Mouse (Mus musculus) hindbrain, embryonic 13.5 days (tissue): ENCODE data around the gene D930048N14Rik. TPM values are rescaled to one million over a fixed set of nuclear protein-coding genes. Genes with fewer than 3 reads are reported as not detected.
A peak's percentile ranks its signal among the peaks of the same experiment; 100 is the strongest.

Experiments
- ATAC-seq: fragments of 200-750 bp; cut with Nextera tagmentation; 2 replicates; pipeline ENCODE4 v1.8.0; 2017; ENCODE audit warnings: moderate TSS enrichment; ENCODE audit not compliant: low FRiP score
- H3K27ac ChIP-seq: fragments of 300-500 bp; sonication (generic); 2 replicates; pipeline ENCODE4 v1.5.1; 2015; ENCODE audit warnings: inconsistent platforms, mild to moderate bottlenecking, moderate library complexity
- H3K27me3 ChIP-seq: fragments of 300-500 bp; sonication (generic); 2 replicates; pipeline ENCODE4 v1.6.1; 2015; ENCODE audit warnings: mild to moderate bottlenecking, inconsistent platforms
- H3K36me3 ChIP-seq: fragments of 300-500 bp; sonication (generic); 2 replicates; pipeline ENCODE4 v1.6.1; 2015; ENCODE audit warnings: mild to moderate bottlenecking, inconsistent platforms
- H3K4me1 ChIP-seq: fragments of 300-500 bp; sonication (generic); replicated peaks from 2 replicates; pipeline ENCODE4 v1.6.1; 2015; ENCODE audit warnings: inconsistent platforms
- H3K4me2 ChIP-seq: fragments of 300-500 bp; sonication (generic); 2 replicates; pipeline ENCODE4 v1.6.1; 2015; ENCODE audit warnings: inconsistent platforms, mild to moderate bottlenecking, moderate library complexity
- H3K4me3 ChIP-seq: fragments of 300-500 bp; sonication (generic); 2 replicates; pipeline ENCODE4 v1.5.1; 2015; ENCODE audit warnings: mild to moderate bottlenecking, inconsistent platforms
- H3K9ac ChIP-seq: fragments of 300-500 bp; sonication (generic); 2 replicates; pipeline ENCODE4 v1.6.1; 2015; ENCODE audit warnings: mild to moderate bottlenecking, inconsistent platforms
- H3K9me3 ChIP-seq: fragments of 300-500 bp; sonication (generic); 2 replicates; pipeline ENCODE4 v1.6.1; 2016; ENCODE audit warnings: inconsistent platforms
- WGBS: fragments of 180-500 bp; shearing (Covaris S2); methylation state at CpG from one replicate; pipeline ENCODE4 v1.1.7; 2015; 5-methylcytosine and 5-hydroxymethylcytosine counted together
- polyA plus RNA-seq: library from polyadenylated mRNA; unstranded; fragments of >200 nt; fragmentation: Nextera tagmentation; extraction: Ambion mirVana; gene quantifications from 2 replicates; pipeline ENCODE4 v1.2.1, GENCODE M21; 2015

Gene D930048N14Rik
- polyA plus RNA-seq, 1 experiment from 2014 or later: 0.83 TPM

DNA sequence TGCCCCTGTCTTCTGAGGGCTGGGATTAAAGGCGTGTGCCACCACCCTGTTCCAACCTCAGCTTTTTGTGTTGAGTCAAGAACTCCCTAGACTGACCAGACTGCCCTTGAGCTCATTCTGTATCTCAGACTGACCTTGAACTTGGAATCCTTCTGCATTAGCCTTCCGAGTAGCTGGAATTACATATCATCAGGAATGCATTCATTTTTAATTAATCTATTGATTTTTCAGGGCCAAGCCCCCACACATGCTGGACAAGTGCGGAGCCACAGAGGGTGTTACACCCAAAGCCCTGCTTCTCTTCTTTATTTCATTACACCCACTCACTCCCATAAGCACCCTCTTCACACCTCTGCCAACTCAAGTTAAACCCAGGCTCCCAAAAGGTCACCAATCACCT, 17.0 kb upstream of the D930048N14Rik start:
- 86% methylated on average over 3 of the region's 3 CpGs for WGBS
- ATAC-seq: no peak

DNA sequence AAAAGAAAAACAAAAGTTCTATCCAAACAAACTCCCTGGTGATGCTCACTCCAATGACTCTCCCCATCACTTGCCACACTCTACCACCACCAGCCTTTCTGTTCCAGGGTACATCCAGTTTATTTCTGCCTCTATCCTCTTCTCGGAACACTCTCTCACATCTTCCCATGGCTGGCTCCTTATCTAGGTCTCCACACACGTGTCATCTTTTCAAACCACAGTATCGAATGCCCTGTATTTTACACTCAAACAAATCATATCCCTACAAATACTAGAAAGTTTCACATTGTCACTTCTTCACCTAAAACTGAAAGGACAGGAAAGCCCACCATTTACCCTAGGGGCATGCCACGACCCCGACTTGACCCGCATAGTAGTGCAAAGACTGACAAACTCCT, 15.6 kb upstream of the D930048N14Rik start:
- Histone ChIP-seq H3K9me3 (no peaks in the 10 kb centered on the region), H3K4me2 (peak overlapping the region; percentile 74), H3K4me1 (peaks cover 39% of the 10 kb centered on the region), H3K4me3 (peak overlapping the region; percentile 77), H3K27ac (peak overlapping the region; percentile 86), H3K36me3 (no peaks in the 10 kb centered on the region), H3K27me3 (peaks cover 7% of the 10 kb centered on the region), H3K9ac (peak overlapping the region; percentile 86)
- 22% methylated on average over 6 of the region's 6 CpGs for WGBS
- peak; percentile 25 for ATAC-seq

More for the DNA sequence above, 17.0 kb upstream of the D930048N14Rik start:
- Histone ChIP-seq H3K27ac (no peak overlapping the region), H3K27me3 (peaks cover 7% of the 10 kb centered on the region), H3K4me3 (no peak overlapping the region), H3K36me3 (peaks cover 10% of the 10 kb centered on the region), H3K9me3 (no peaks in the 10 kb centered on the region), H3K9ac (no peak overlapping the region), H3K4me1 (peaks cover 39% of the 10 kb centered on the region), H3K4me2 (no peak overlapping the region)

DNA sequence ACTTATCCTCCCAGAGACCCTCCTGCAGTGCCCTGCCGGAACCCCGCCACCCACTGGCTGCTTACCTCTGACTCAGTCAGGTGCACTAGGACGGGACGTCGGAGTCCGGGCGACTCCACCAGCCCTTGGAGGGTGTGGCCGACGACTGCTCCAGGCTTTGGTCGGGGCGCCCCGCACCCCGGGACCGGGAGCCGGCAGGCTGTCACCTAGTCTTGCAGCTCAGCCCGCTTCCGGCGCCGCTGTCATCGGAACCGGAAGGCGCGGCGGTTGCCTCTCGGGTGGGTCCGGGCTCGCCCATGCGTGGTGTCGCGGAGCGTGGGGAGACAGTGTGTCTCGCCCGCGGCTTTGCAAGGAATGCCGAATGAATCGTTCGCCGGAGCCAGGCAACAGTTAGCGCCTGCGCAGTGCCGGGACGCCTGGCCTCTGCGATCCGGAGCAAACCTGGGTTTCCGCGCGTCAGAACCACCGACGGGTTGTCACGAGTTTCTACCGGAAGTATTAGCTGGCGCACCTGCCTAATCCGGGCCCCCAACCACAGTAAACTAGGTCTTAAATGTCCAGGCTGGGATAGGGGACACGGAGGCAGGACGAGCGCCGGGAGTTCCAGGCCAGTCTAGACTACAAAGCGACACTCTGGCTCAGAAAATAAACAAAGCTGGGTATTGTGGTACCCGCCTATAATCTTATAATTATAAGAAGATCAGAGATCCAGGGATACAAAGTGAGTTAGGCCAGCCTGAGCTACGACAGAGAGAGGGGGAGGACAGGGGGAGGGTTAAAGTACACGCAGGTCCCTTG, 15.0 kb upstream of the D930048N14Rik start, which contains the start of gene Rmnd5b:
Gene Rmnd5b, minus strand, starts transcription at position 372 of the 798 bp plus-strand sequence.
- peak within 1 kb of the TSS; percentile 74 for H3K4me2 ChIP-seq
- peak within 1 kb of the TSS; percentile 86 for H3K9ac ChIP-seq
- H3K27me3 ChIP-seq: peaks cover 7% of the 10 kb centered on the region
- ATAC-seq: peak; percentile 92
- H3K27ac ChIP-seq: peak within 1 kb of the TSS; percentile 86
- H3K4me1 ChIP-seq: peaks cover 39% of the 10 kb centered on the region
- WGBS: under 1% methylated on average over 61 of the region's 61 CpGs
- H3K36me3 ChIP-seq: no peaks in the 10 kb centered on the region
- no peaks in the 10 kb centered on the region for H3K9me3 ChIP-seq
- peak within 1 kb of the TSS; percentile 77 for H3K4me3 ChIP-seq

DNA sequence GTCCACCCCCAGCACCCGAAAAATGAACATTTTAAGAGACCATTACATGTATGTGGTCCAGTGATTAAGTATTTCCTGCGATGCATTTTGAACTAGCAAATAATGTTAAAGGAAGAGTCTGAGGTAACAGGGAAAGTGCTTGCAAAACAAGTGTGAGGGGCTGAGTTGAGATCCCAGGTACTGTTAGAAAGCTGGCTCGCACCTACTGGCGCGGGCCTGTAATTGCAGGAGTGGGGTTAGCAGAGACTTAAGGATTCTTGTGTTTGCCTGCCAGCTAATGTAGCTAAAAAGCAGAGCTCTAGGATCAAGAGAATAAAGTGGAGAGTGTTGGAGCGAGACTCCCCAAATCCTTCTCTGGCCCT, 14.4 kb upstream of the D930048N14Rik start:
- 4% methylated on average over 6 of the region's 6 CpGs for WGBS
- peak overlapping the region; percentile 74 for H3K4me2 ChIP-seq
- peaks cover 39% of the 10 kb centered on the region for H3K4me1 ChIP-seq
- peak overlapping the region; percentile 86 for H3K9ac ChIP-seq
- H3K4me3 ChIP-seq: peak overlapping the region; percentile 77
- ATAC-seq: peak; percentile 37
- H3K27ac ChIP-seq: peak overlapping the region; percentile 86
- no peaks in the 10 kb centered on the region for H3K9me3 ChIP-seq
- H3K27me3 ChIP-seq: peaks cover 7% of the 10 kb centered on the region
- no peaks in the 10 kb centered on the region for H3K36me3 ChIP-seq

DNA sequence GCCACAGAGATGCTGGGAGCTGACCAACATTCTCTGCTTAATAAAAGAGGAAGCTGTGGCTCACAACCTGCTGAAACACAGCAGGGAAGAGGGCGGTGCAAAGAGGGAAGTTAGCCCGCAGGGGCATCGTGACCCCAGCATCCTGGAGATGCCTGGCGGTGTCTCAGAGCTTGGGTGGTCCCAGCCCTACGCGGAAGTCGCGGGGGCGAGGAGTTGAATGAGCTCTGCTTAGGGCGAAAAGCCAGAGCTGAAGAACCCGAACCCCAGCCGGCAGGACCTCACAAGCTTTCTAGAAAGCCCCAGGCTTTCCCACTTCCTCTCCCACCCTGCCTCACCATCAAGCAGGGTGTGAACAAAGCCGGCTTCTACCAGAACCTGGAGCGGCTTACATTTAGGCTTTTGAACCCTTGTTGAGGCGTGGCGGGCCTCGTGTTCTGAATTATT, 12.8 kb upstream of the D930048N14Rik start:
- H3K9ac ChIP-seq: no peak overlapping the region
- no peaks in the 10 kb centered on the region for H3K9me3 ChIP-seq
- WGBS: 6% methylated on average over 17 of the region's 17 CpGs
- no peak for ATAC-seq
- no peaks in the 10 kb centered on the region for H3K36me3 ChIP-seq
- H3K4me3 ChIP-seq: no peak overlapping the region
- H3K4me1 ChIP-seq: peaks cover 30% of the 10 kb centered on the region
- peaks cover 7% of the 10 kb centered on the region for H3K27me3 ChIP-seq
- 0 out of 2 replicates have a peak overlapping the region, but pooled peaks have one; percentile 26 for H3K4me2 ChIP-seq
- no peak overlapping the region for H3K27ac ChIP-seq

DNA sequence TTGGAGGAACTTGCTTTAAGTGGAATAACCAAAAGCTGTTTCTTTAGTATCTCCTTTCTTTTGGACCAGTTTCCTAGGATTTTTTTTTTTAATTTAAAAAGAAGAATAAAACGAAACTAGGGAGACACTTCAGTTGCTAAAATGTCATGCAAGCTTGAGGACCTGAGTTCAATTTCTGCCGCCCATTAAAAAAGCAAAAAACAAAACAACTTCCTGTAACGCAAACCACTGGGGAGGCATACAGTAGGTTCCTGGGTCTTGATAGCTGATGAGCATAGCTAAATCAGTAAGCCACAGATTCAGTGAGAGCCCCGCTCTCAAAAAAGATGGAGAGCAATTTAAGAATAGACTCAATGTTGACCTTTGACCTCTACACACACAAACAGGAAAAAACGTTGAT, 12.3 kb upstream of the D930048N14Rik start:
- peaks cover 31% of the 10 kb centered on the region for H3K4me1 ChIP-seq
- peaks cover 7% of the 10 kb centered on the region for H3K27me3 ChIP-seq
- WGBS: 74% methylated on average over 5 of the region's 5 CpGs
- no peak for ATAC-seq
- H3K27ac ChIP-seq: no peak overlapping the region
- H3K4me3 ChIP-seq: no peak overlapping the region
- no peak overlapping the region for H3K9ac ChIP-seq
- H3K4me2 ChIP-seq: no peak overlapping the region
- H3K9me3 ChIP-seq: no peaks in the 10 kb centered on the region
- peaks cover 1% of the 10 kb centered on the region; the same call in 1 of the 2 replicates for H3K36me3 ChIP-seq

DNA sequence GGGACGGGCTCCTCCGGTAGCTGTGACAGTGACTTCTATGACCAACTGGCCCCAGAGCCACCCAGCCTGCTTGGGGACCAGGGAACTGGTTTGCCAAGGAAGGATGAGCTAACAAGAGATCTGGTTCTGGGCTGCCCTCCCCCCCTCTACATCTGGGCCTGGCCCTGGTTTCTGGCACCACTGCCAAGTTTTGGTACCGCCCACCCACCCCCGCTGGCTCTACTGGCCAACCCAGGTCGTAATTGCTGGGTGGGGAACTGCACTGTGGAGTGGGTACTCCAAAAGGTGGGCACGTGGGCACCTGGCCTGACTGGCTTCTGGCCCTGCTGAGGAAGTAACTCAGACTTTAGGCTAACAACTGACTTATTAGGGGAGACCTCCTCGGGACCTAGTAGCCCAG, 10.0 kb upstream of the D930048N14Rik start:
- no peak overlapping the region for H3K4me3 ChIP-seq
- no peak for ATAC-seq
- H3K4me1 ChIP-seq: peaks cover 26% of the 10 kb centered on the region
- 91% methylated on average over 7 of the region's 7 CpGs for WGBS
- H3K9me3 ChIP-seq: no peaks in the 10 kb centered on the region
- no peak overlapping the region for H3K9ac ChIP-seq
- peaks cover 7% of the 10 kb centered on the region for H3K27me3 ChIP-seq
- H3K4me2 ChIP-seq: no peak overlapping the region
- no peak overlapping the region for H3K27ac ChIP-seq
- H3K36me3 ChIP-seq: peaks cover 9% of the 10 kb centered on the region

DNA sequence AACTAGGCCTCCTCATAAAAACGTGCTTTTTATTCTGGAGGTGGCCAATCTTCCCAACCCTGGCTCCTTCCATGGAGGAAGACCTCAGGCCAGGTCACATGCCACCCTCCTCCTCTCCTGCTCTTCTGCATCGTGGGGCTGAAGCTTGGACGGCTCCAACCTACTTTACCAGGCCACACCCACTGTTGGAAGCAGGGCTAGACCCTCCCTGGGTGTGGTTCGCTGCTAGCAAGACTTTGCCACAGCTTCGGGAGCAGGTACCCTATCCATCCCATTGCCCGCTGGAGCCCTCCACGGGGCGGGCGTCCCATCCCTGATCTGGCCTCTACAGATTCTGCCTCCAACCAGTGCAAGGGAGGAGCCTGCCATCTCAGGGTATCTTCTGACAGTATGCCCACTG, 7.6 kb upstream of the D930048N14Rik start:
- H3K4me2 ChIP-seq: no peak overlapping the region
- peaks cover 9% of the 10 kb centered on the region for H3K36me3 ChIP-seq
- ATAC-seq: no peak
- no peaks in the 10 kb centered on the region for H3K9me3 ChIP-seq
- peak overlapping the region; percentile 48; the same call in 1 of the 2 replicates for H3K27ac ChIP-seq
- peaks cover 26% of the 10 kb centered on the region for H3K4me1 ChIP-seq
- no peak overlapping the region for H3K4me3 ChIP-seq
- peaks cover 3% of the 10 kb centered on the region; the same call in 1 of the 2 replicates for H3K27me3 ChIP-seq
- no peak overlapping the region for H3K9ac ChIP-seq
- WGBS: 77% methylated on average over 9 of the region's 9 CpGs

DNA sequence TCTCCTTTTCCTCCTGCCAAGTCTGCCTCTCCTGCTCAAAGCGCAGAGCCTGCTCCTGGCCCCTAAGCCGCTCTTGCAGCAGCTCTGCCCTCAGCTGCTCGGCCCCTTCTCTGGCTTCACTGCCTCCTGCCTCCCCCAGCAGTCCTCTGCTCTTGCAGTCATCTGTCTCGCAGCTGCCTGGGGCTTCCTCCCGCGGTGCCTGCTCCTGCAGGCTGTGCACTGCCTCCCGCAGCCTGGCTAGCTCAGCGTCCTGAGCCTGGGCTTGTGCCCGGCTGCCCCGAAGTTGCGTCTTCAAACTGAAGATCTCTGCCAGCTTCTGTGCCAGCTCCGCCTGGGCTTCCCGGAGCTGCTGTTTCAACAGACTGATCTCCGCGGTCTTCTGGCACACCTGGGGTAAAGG, 7.0 kb upstream of the D930048N14Rik start:
- H3K4me2 ChIP-seq: no peak overlapping the region
- no peak overlapping the region for H3K4me3 ChIP-seq
- H3K27me3 ChIP-seq: 0 out of 2 replicates have a peak, but pooled peaks cover under 1% of the 10 kb centered on the region
- 0 out of 2 replicates have a peak overlapping the region, but pooled peaks have one; percentile 8 for H3K9ac ChIP-seq
- 47% methylated on average over 15 of the region's 15 CpGs for WGBS
- H3K9me3 ChIP-seq: no peaks in the 10 kb centered on the region
- no peak for ATAC-seq
- H3K27ac ChIP-seq: peak overlapping the region; percentile 48; the same call in 1 of the 2 replicates
- H3K36me3 ChIP-seq: peaks cover 9% of the 10 kb centered on the region
- H3K4me1 ChIP-seq: peaks cover 32% of the 10 kb centered on the region

DNA sequence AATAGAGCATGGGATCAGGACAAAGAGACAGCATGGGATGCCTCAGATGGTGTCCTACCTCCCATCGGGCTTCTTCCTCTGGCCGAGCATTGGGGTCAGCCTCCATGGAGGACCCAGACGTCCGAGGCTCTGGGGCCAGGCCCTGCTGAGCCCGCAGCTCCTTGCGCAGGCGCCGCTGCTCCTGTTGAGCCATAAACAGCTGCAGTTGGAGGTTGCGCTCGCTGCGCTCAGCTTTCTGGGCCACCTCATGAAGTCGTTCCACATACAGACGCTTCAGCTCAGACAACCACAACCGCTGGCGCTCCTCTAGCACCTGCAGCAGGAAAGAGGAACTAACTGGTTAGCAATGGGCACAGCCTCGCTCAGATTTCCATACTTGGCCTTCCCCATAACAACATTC, 6.5 kb upstream of the D930048N14Rik start:
- Histone ChIP-seq H3K9ac (0 out of 2 replicates have a peak overlapping the region, but pooled peaks have one; percentile 8), H3K4me1 (peaks cover 36% of the 10 kb centered on the region), H3K4me2 (no peak overlapping the region), H3K27ac (0 out of 2 replicates have a peak overlapping the region, but pooled peaks have one; percentile 48), H3K27me3 (peaks cover 5% of the 10 kb centered on the region), H3K4me3 (no peak overlapping the region), H3K36me3 (peaks cover 9% of the 10 kb centered on the region), H3K9me3 (no peaks in the 10 kb centered on the region)
- ATAC-seq: no peak
- WGBS: 79% methylated on average over 16 of the region's 16 CpGs

DNA sequence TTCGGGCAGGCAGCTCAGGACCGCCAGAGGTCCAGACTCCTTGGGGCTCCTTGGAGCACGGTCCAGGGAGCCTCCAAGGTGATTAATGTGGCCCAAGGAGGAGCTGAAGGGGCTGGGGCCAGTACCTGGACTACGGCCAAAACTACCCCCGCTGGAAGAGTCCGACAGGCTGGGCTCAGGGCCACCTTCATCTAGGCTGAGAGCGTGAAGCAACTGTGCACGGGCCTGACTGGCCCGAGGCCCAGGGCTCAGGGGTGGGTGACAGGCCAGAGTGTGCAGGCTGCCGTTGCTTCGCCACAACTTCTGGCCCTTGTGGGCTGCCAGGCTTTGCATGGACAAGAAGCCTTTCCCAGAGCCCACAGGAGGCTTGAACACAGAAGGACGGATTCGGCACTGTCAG, 5.5 kb upstream of the D930048N14Rik start:
- Histone ChIP-seq H3K9ac (no peak overlapping the region), H3K4me1 (peaks cover 47% of the 10 kb centered on the region), H3K9me3 (no peaks in the 10 kb centered on the region), H3K36me3 (peaks cover 9% of the 10 kb centered on the region), H3K27me3 (peaks cover 15% of the 10 kb centered on the region), H3K27ac (no peak overlapping the region), H3K4me2 (no peak overlapping the region), H3K4me3 (no peak overlapping the region)
- WGBS: 85% methylated on average over 13 of the region's 13 CpGs
- no peak for ATAC-seq

DNA sequence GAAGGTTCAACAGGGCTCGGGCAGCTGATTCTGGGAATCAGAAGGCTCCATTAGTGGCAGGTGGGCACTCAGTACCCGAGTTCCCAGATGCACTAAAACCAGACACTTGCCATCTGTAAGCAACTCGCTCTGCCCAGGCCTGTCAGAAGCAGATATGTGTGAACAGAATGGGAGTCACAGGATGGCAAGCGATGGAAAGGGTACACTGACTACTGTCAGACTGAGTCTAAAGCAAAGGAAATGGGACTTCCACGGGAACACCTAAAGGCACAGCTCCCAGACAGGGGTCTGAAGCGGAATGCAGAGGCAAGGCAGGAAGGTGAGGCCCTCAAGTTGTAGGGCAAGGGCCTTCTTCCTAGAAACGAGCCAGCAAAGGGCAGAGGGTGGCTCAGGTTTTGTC, 4.5 kb upstream of the D930048N14Rik start:
- Histone ChIP-seq H3K36me3 (peaks cover 9% of the 10 kb centered on the region), H3K4me3 (no peak overlapping the region), H3K27me3 (peaks cover 21% of the 10 kb centered on the region), H3K9ac (no peak overlapping the region), H3K4me2 (no peak overlapping the region), H3K9me3 (no peaks in the 10 kb centered on the region), H3K27ac (no peak overlapping the region), H3K4me1 (peaks cover 56% of the 10 kb centered on the region)
- no peak for ATAC-seq
- 83% methylated on average over 7 of the region's 7 CpGs for WGBS
